Mouse (Mus musculus) embryonic fibroblast, embryonic 13.5 days (primary cell): ENCODE measurements around the gene Garem2.

Experiments
- CTCF ChIP-seq: IDR thresholded peaks from 2 replicates; pipeline ENCODE4 v1.5.1; 2011; ENCODE audit warnings: mild to moderate bottlenecking, control low read depth, low read length, moderate library complexity, borderline replicate concordance; ENCODE audit not compliant: insufficient read depth
- POLR2A ChIP-seq: IDR thresholded peaks from 2 replicates; pipeline ENCODE4 v1.6.1; 2011; ENCODE audit warnings: low read depth, mild to moderate bottlenecking, control low read depth, low read length, moderate library complexity

GRCm38 (mm10) chr5:30071677-30072076, 33.3 kb upstream of the Garem2 start:
- TF ChIP-seq CTCF (no peak), POLR2A (no peak)
